Mouse (Mus musculus) MEL (cell line): ENCODE results near the gene Hapln1. TPM values are rescaled to one million over a fixed set of nuclear protein-coding genes. Genes with fewer than 3 reads are reported as not detected.

Experiments
- DNase-seq: peaks from one replicate; pipeline ENCODE4 v3.0.0; 2011; ENCODE audit warnings: low read depth, low spot score
- H3K27ac ChIP-seq: 2 replicates; pipeline ENCODE4 v1.5.1; 2012; ENCODE audit warnings: low read depth, mild to moderate bottlenecking, control low read depth, low read length, moderate library complexity; ENCODE audit not compliant: control insufficient read depth
- H3K27me3 ChIP-seq, 2 experiments: fragments of 150-350 bp in 1 of 2; sonication (generic) in 1 of 2; 2 replicates each; pipeline ENCODE4 v1.6.1; 2012; ENCODE audit warnings: low read length in 2 of 2, mild to moderate bottlenecking in 2 of 2, improper control_type of control experiment in 1 of 2, moderate library complexity in 1 of 2; ENCODE audit not compliant: insufficient read depth in 2 of 2, control insufficient read depth in 1 of 2
- H3K36me3 ChIP-seq, 2 experiments: 2 replicates each; pipeline ENCODE4 v1.6.1; 2012 to 2014; ENCODE audit warnings: low read length in 2 of 2, improper control_type of control experiment in 1 of 2, inconsistent platforms in 1 of 2, mild to moderate bottlenecking in 1 of 2; ENCODE audit not compliant: insufficient read depth in 2 of 2, control insufficient read depth in 1 of 2
- H3K4me1 ChIP-seq, 2 experiments: fragments of 150-350 bp in 1 of 2; sonication (generic) in 1 of 2; 2 replicates each; pipeline ENCODE4 v1.6.1; 2012; ENCODE audit warnings: low read length in 2 of 2, improper control_type of control experiment in 1 of 2, mild to moderate bottlenecking in 1 of 2; ENCODE audit not compliant: insufficient read depth in 2 of 2, control insufficient read depth in 1 of 2
- H3K4me3 ChIP-seq, 2 experiments: fragments of 150-350 bp in 1 of 2; sonication (generic) in 1 of 2; 2 replicates each; pipeline ENCODE4 v1.5.1; 2012; ENCODE audit warnings: low read depth in 2 of 2, low read length in 2 of 2, mild to moderate bottlenecking in 2 of 2, moderate library complexity in 2 of 2, control low read depth in 1 of 2, improper control_type of control experiment in 1 of 2; ENCODE audit not compliant: control insufficient read depth in 1 of 2, insufficient read depth in 1 of 2
- H3K79me2 ChIP-seq: 2 replicates; pipeline ENCODE4 v1.6.1; 2012; ENCODE audit warnings: mild to moderate bottlenecking, low read length, moderate library complexity; ENCODE audit not compliant: control insufficient read depth, poor library complexity, insufficient read depth
- H3K9ac ChIP-seq: 2 replicates; pipeline ENCODE4 v1.6.1; 2012; ENCODE audit warnings: low read depth, mild to moderate bottlenecking, control low read depth, low read length, moderate library complexity; ENCODE audit not compliant: control insufficient read depth, poor library complexity, severe bottlenecking
- H3K9me3 ChIP-seq: fragments of 150-350 bp; sonication (generic); replicated peaks from 2 replicates; pipeline ENCODE4 v1.6.1; 2012; ENCODE audit warnings: mild to moderate bottlenecking, low read length, improper control_type of control experiment, moderate library complexity; ENCODE audit not compliant: insufficient read depth
- BHLHE40 ChIP-seq: IDR thresholded peaks from 2 replicates; pipeline ENCODE4 v1.6.1; 2012; ENCODE audit warnings: low read depth, mild to moderate bottlenecking, inconsistent platforms, low read length, improper control_type of control experiment, borderline replicate concordance
- CHD1 ChIP-seq: IDR thresholded peaks from 2 replicates; pipeline ENCODE4 v1.6.1; 2012; ENCODE audit warnings: low read depth, mild to moderate bottlenecking, inconsistent platforms, low read length, improper control_type of control experiment
- CHD2 ChIP-seq: IDR thresholded peaks from 2 replicates; pipeline ENCODE4 v1.6.1; 2011; ENCODE audit warnings: low read length, improper control_type of control experiment
- CTCF ChIP-seq, 3 experiments: IDR thresholded peaks in 2 of 3; conservative IDR thresholded peaks in 1 of 3; 2 replicates each; pipeline ENCODE4 v1.5.1; 2011 to 2012; ENCODE audit warnings: low read length in 3 of 3, low read depth in 2 of 3, mild to moderate bottlenecking in 2 of 3, improper control_type of control experiment in 1 of 3, inconsistent platforms in 1 of 3, mixed read lengths in 1 of 3, moderate library complexity in 1 of 3; ENCODE audit not compliant: control insufficient read depth in 1 of 3, insufficient read depth in 1 of 3, poor library complexity in 1 of 3, severe bottlenecking in 1 of 3
- ELF1 ChIP-seq: IDR thresholded peaks from 2 replicates; pipeline ENCODE4 v1.6.1; 2014; ENCODE audit warnings: low read depth, mild to moderate bottlenecking, inconsistent platforms, low read length, improper control_type of control experiment, moderate library complexity
- EP300 ChIP-seq, 2 experiments: IDR thresholded peaks; 2 replicates each; pipeline ENCODE4 v1.6.1; 2011; ENCODE audit warnings: improper control_type of control experiment in 2 of 2, low read length in 2 of 2, low read depth in 1 of 2, mild to moderate bottlenecking in 1 of 2
- ETS1 ChIP-seq: IDR thresholded peaks from 2 replicates; pipeline ENCODE4 v1.6.1; 2012; ENCODE audit warnings: low read depth, mild to moderate bottlenecking, inconsistent platforms, low read length, improper control_type of control experiment, moderate library complexity
- GATA1 ChIP-seq: IDR thresholded peaks from 2 replicates; pipeline ENCODE4 v1.6.1; 2011; ENCODE audit warnings: low read depth, low read length, improper control_type of control experiment
- HCFC1 ChIP-seq: IDR thresholded peaks from 2 replicates; pipeline ENCODE4 v1.6.1; 2012; ENCODE audit warnings: low read depth, mild to moderate bottlenecking, inconsistent platforms, low read length, improper control_type of control experiment, moderate library complexity
- MAX ChIP-seq: IDR thresholded peaks from 2 replicates; pipeline ENCODE4 v1.6.1; 2011; ENCODE audit warnings: low read length, improper control_type of control experiment
- MAZ ChIP-seq: IDR thresholded peaks from 2 replicates; pipeline ENCODE4 v1.6.1; 2012; ENCODE audit warnings: low read depth, mild to moderate bottlenecking, inconsistent platforms, low read length, improper control_type of control experiment
- MYC ChIP-seq: IDR thresholded peaks from 2 replicates; pipeline ENCODE4 v1.6.1; 2011; ENCODE audit warnings: low read depth, mild to moderate bottlenecking, low read length, improper control_type of control experiment, moderate library complexity
- NRF1 ChIP-seq: IDR thresholded peaks from 2 replicates; pipeline ENCODE4 v1.6.1; 2014; ENCODE audit warnings: low read depth, mild to moderate bottlenecking, inconsistent platforms, low read length, improper control_type of control experiment, moderate library complexity; ENCODE audit not compliant: poor library complexity, insufficient read depth, severe bottlenecking
- SIN3A ChIP-seq: IDR thresholded peaks from 2 replicates; pipeline ENCODE4 v1.6.1; 2012; ENCODE audit warnings: low read length, improper control_type of control experiment, inconsistent platforms
- SMC3 ChIP-seq: IDR thresholded peaks from 2 replicates; pipeline ENCODE4 v1.6.1; 2011; ENCODE audit warnings: low read depth, low read length, improper control_type of control experiment
- TAL1 ChIP-seq: IDR thresholded peaks from 2 replicates; pipeline ENCODE4 v1.6.1; 2012; ENCODE audit warnings: mild to moderate bottlenecking, inconsistent platforms, low read length, moderate library complexity, mixed read lengths
- TBP ChIP-seq: IDR thresholded peaks from 2 replicates; pipeline ENCODE4 v1.8.0; 2011; ENCODE audit warnings: low read depth, low read length, improper control_type of control experiment
- TCF12 ChIP-seq: IDR thresholded peaks from 2 replicates; pipeline ENCODE4 v1.6.1; 2014; ENCODE audit warnings: low read depth, mild to moderate bottlenecking, inconsistent platforms, low read length, improper control_type of control experiment, moderate library complexity
- USF1 ChIP-seq: IDR thresholded peaks from 2 replicates; pipeline ENCODE4 v1.6.1; 2014; ENCODE audit warnings: low read depth, mild to moderate bottlenecking, inconsistent platforms, low read length, improper control_type of control experiment, moderate library complexity
- ZC3H11A ChIP-seq: IDR thresholded peaks from 2 replicates; pipeline ENCODE4 v1.6.1; 2012; ENCODE audit warnings: low read depth, mild to moderate bottlenecking, inconsistent platforms, low read length, improper control_type of control experiment
- ZMIZ1 ChIP-seq: IDR thresholded peaks from 2 replicates; pipeline ENCODE4 v1.6.1; 2012; ENCODE audit warnings: low read depth, mild to moderate bottlenecking, inconsistent platforms, low read length, improper control_type of control experiment, moderate library complexity
- ZNF384 ChIP-seq: IDR thresholded peaks from 2 replicates; pipeline ENCODE4 v1.6.1; 2012; ENCODE audit warnings: low read depth, mild to moderate bottlenecking, inconsistent platforms, low read length, improper control_type of control experiment
- polyA plus RNA-seq, 2 experiments: library from polyadenylated mRNA; stranded (reverse) in 1 of 2; unstranded in 1 of 2; fragments of >175 nt in 1 of 2; fragments of >200 nt in 1 of 2; gene quantifications; 2 replicates each; pipeline versions ENCODE4 v1.2.1 to v1.2.4; 2012; ENCODE audit warnings: low replicate concordance in 2 of 2, low read depth in 1 of 2; ENCODE audit not compliant: insufficient read length in 2 of 2, insufficient read depth in 1 of 2, missing spikeins in 1 of 2
- total RNA-seq: library from RNA; depleted of rRNA; stranded (reverse); fragments of 300-350 nt; gene quantifications from 2 replicates; pipeline ENCODE4 v1.2.3, GENCODE M21; 2012

Hapln1 gene
- total and polyA plus RNA-seq, 3 experiments = not detected

- TF ChIP-seq ETS1 (no peak), USF1 (no peak), ZMIZ1 (no peak), MAX (no peak), CHD1 (no peak), SIN3A (no peak), MYC (no peak), BHLHE40 (no peak), CHD2 (no peak), MAZ (no peak), GATA1 (no peak), EP300 (IDR thresholded peaks at IDR 0.05; ENCODE audit: low read depth in 1 of 2, low read length in 2 of 2) (no peak), HCFC1 (no peak), ELF1 (no peak), SMC3 (no peak), ZC3H11A (no peak), TBP (no peak), TAL1 (no peak), ZNF384 (no peak), CTCF (IDR thresholded peaks at IDR 0.05 in 2 of 3, conservative IDR thresholded peaks at IDR 0.05 in 1 of 3; ENCODE audit: control insufficient read depth in 1 of 3, insufficient read depth in 1 of 3, low read depth in 2 of 3, low read length in 3 of 3, poor library complexity in 1 of 3, severe bottlenecking in 1 of 3) (no peak)
These were observed 55.5 kb downstream of the Hapln1 start for GRCm38 (mm10) chr13:89595105-89595504.

GRCm38 (mm10) chr13:89597354-89597753 lies 57.8 kb downstream of the Hapln1 start:
- TF ChIP-seq ZMIZ1 = no peak
- no peak for TF ChIP-seq SMC3
- TF ChIP-seq TCF12 = no peak
- no peak for TF ChIP-seq NRF1

More at GRCm38 (mm10) chr13:89595105-89595504, 55.5 kb downstream of the Hapln1 start:
- Histone ChIP-seq H3K9ac (no peak overlapping the region), H3K9me3 (no peaks in the 10 kb centered on the region), H3K4me3 (no peak overlapping the region), H3K27me3 (no peaks in the 10 kb centered on the region), H3K79me2 (no peaks in the 10 kb centered on the region), H3K4me1 (no peaks in the 10 kb centered on the region), H3K27ac (no peak overlapping the region), H3K36me3 (no peaks in the 10 kb centered on the region)
- DNase-seq = no peak

More at GRCm38 (mm10) chr13:89597354-89597753, 57.8 kb downstream of the Hapln1 start:
- Histone ChIP-seq H3K27me3 (no peaks in the 10 kb centered on the region), H3K79me2 (no peaks in the 10 kb centered on the region), H3K9ac (no peak overlapping the region), H3K4me1 (no peaks in the 10 kb centered on the region), H3K27ac (no peak overlapping the region), H3K9me3 (no peaks in the 10 kb centered on the region), H3K4me3 (no peak overlapping the region), H3K36me3 (no peaks in the 10 kb centered on the region)
- no peak for DNase-seq
